Mouse (Mus musculus) ovary, postnatal 10 days (tissue): ENCODE data around the gene Gfra1.

Experiments
- DNase-seq: peaks from one replicate; pipeline ENCODE4 v3.0.0; 2022; ENCODE audit warnings: low spot score

Gfra1 gene

GRCm38 (mm10) chr19:58441785-58442184 is 13.9 kb downstream of the Gfra1 start:
- no peak for DNase-seq

- no peak for DNase-seq
These were observed 14.5 kb downstream of the Gfra1 start for GRCm38 (mm10) chr19:58441246-58441645.

- no peak for DNase-seq
These were observed 16.9 kb downstream of the Gfra1 start for GRCm38 (mm10) chr19:58438762-58439161.

- DNase-seq: no peak
These were observed 18.2 kb downstream of the Gfra1 start for GRCm38 (mm10) chr19:58437441-58438071.

GRCm38 (mm10) chr19:58436874-58437273 is 18.8 kb downstream of the Gfra1 start:
- no peak for DNase-seq

GRCm38 (mm10) chr19:58435877-58436276 is 19.8 kb downstream of the Gfra1 start:
- DNase-seq: no peak

GRCm38 (mm10) chr19:58432840-58433239 is 22.9 kb downstream of the Gfra1 start:
- DNase-seq: no peak

GRCm38 (mm10) chr19:58428546-58428945 is 27.2 kb downstream of the Gfra1 start:
- DNase-seq: no peak

GRCm38 (mm10) chr19:58427348-58427747 is 28.4 kb downstream of the Gfra1 start:
- DNase-seq: no peak

GRCm38 (mm10) chr19:58424928-58425327 is 30.8 kb downstream of the Gfra1 start:
- no peak for DNase-seq

- no peak for DNase-seq
These were observed 31.5 kb downstream of the Gfra1 start for GRCm38 (mm10) chr19:58424179-58424578.

- DNase-seq: no peak
These were observed 32.7 kb downstream of the Gfra1 start for GRCm38 (mm10) chr19:58422916-58423493.

GRCm38 (mm10) chr19:58419685-58420084 is 36.0 kb downstream of the Gfra1 start:
- DNase-seq: no peak

- DNase-seq: no peak
These were observed 36.4 kb downstream of the Gfra1 start for GRCm38 (mm10) chr19:58419278-58419677.

- no peak for DNase-seq
These were observed 40.5 kb downstream of the Gfra1 start for GRCm38 (mm10) chr19:58415173-58415572.

GRCm38 (mm10) chr19:58414733-58415132 is 41.0 kb downstream of the Gfra1 start:
- no peak for DNase-seq

GRCm38 (mm10) chr19:58413290-58413689 is 42.4 kb downstream of the Gfra1 start:
- DNase-seq: no peak

- no peak for DNase-seq
These were observed 42.9 kb downstream of the Gfra1 start for GRCm38 (mm10) chr19:58412811-58413210.

GRCm38 (mm10) chr19:58406726-58407125 is 49.0 kb downstream of the Gfra1 start:
- no peak for DNase-seq

GRCm38 (mm10) chr19:58400224-58400623 is 55.5 kb downstream of the Gfra1 start:
- DNase-seq: no peak

GRCm38 (mm10) chr19:58399166-58399565 is 56.5 kb downstream of the Gfra1 start:
- no peak for DNase-seq

- DNase-seq: no peak
These were observed 59.1 kb downstream of the Gfra1 start for GRCm38 (mm10) chr19:58396604-58396984.

- DNase-seq: no peak
These were observed 59.7 kb downstream of the Gfra1 start for GRCm38 (mm10) chr19:58395785-58396603.
